14 mouse cellular contexts compared by ENCODE assay signal in genomic region chr15:99431967-99432366, GRCm38 (mm10). TPM values are rescaled to one million over a fixed set of nuclear protein-coding genes. Genes with fewer than 3 reads are reported as not detected.
DNase-seq lines count a peak whose midpoint lies in the region; ATAC-seq and TF ChIP-seq lines count a peak whose summit lies in the region.
"Had no signal": no experiment of that assay in that cellular context is flagged by ENCODE, and none has a peak within 500 bp of the region (broad histone marks: within the 10 kb centered on the region; RNA-seq: fewer than 3 reads in every experiment).

No protein-coding gene starts in this region.

- no peak overlapping the region for H3K4me2 ChIP-seq in embryonic facial prominence, embryonic 14.5 days (ENCODE audit: low read depth, low read length)
- no peak overlapping the region for H3K4me2 ChIP-seq in kidney, embryonic 15.5 days
- H3K4me2 ChIP-seq: hindbrain, embryonic 13.5 days; liver, embryonic 15.5 days; midbrain, embryonic 12.5 days had no signal

- H3K27me3 ChIP-seq in embryonic facial prominence, embryonic 14.5 days (replicated peaks; ENCODE audit: control insufficient read depth, insufficient read depth, low read length): no peaks in the 10 kb centered on the region
- no peaks in the 10 kb centered on the region for H3K27me3 ChIP-seq in kidney, embryonic 15.5 days
- H3K27me3 ChIP-seq: hindbrain, embryonic 13.5 days; liver, embryonic 15.5 days; midbrain, embryonic 12.5 days had no signal

- intact Hi-C loops in heart, postnatal 14 days (cut with DNase I): no loop called here
- intact Hi-C loops in left cerebral cortex, adult 2 months (cut with DNase I): no loop called here

- peak; percentile 54 for ATAC-seq in embryonic facial prominence, embryonic 14.5 days (ENCODE audit: low read depth)
- peak; percentile 61 for ATAC-seq in kidney, embryonic 15.5 days (replicated peaks; ENCODE audit: low FRiP score)
- ATAC-seq: intestine, embryonic 16.5 days had no signal

- no peak for TF ChIP-seq CTCF in left cerebral cortex, adult 2 months (IDR thresholded peaks at IDR 0.05)

- H3K4me3 ChIP-seq in embryonic facial prominence, embryonic 14.5 days (ENCODE audit: low read depth, low read length): no peak overlapping the region
- no peak overlapping the region for H3K4me3 ChIP-seq in kidney, embryonic 15.5 days (replicated peaks)
- no peak overlapping the region for H3K4me3 ChIP-seq in left cerebral cortex, adult 2 months
- H3K4me3 ChIP-seq: forebrain, embryonic 10.5 days; hindbrain, embryonic 13.5 days; liver, embryonic 15.5 days; midbrain, embryonic 12.5 days had no signal

- peak; percentile 96 for DNase-seq in heart, adult 11 months
- no peak for DNase-seq in heart, postnatal 14 days
- DNase-seq in 3T3-L1 (ENCODE audit: low read depth, low spot score): peak; percentile 70
- peak; percentile 33 for DNase-seq in embryonic facial prominence, embryonic 14.5 days (ENCODE audit: low spot score)
- no peak for DNase-seq in left cerebral cortex, adult 2 months (ENCODE audit: extremely low spot score in 1 of 2, low spot score in 2 of 2)
- DNase-seq in right cerebral cortex, postnatal 10 days (ENCODE audit: low spot score in 2 of 2): no peak
- no peak for DNase-seq in urinary bladder, adult 2 months (ENCODE audit: low spot score)
- DNase-seq: lung, postnatal 14 days had no signal

- no peak overlapping the region for H3K9ac ChIP-seq in embryonic facial prominence, embryonic 14.5 days (ENCODE audit: low read depth, low read length)
- no peak overlapping the region for H3K9ac ChIP-seq in kidney, embryonic 15.5 days
- H3K9ac ChIP-seq: hindbrain, embryonic 13.5 days; liver, embryonic 15.5 days; midbrain, embryonic 12.5 days had no signal

- peaks cover 54% of the 10 kb centered on the region for H3K36me3 ChIP-seq in embryonic facial prominence, embryonic 14.5 days (ENCODE audit: control insufficient read depth, insufficient read depth, low read length)
- H3K36me3 ChIP-seq in kidney, embryonic 15.5 days: peaks cover 55% of the 10 kb centered on the region
- H3K36me3 ChIP-seq: liver, embryonic 15.5 days had no signal

- no peaks in the 10 kb centered on the region for H3K9me3 ChIP-seq in embryonic facial prominence, embryonic 14.5 days (ENCODE audit: control insufficient read depth, low read length)
- H3K9me3 ChIP-seq in kidney, embryonic 15.5 days (replicated peaks): no peaks in the 10 kb centered on the region
- H3K9me3 ChIP-seq: forebrain, embryonic 10.5 days; hindbrain, embryonic 13.5 days; liver, embryonic 15.5 days; midbrain, embryonic 12.5 days had no signal

- peak overlapping the region; percentile 40; the same call in 1 of the 2 replicates for H3K27ac ChIP-seq in embryonic facial prominence, embryonic 14.5 days (replicated peaks; ENCODE audit: low read depth, low read length)
- H3K27ac ChIP-seq in kidney, embryonic 15.5 days: peak overlapping the region; percentile 78
- H3K27ac ChIP-seq in left cerebral cortex, adult 2 months: no peak overlapping the region
- H3K27ac ChIP-seq: forebrain, embryonic 10.5 days; hindbrain, embryonic 13.5 days; liver, embryonic 15.5 days; midbrain, embryonic 12.5 days had no signal

- H3K4me1 ChIP-seq in embryonic facial prominence, embryonic 14.5 days (ENCODE audit: control insufficient read depth, insufficient read depth, low read length): no peaks in the 10 kb centered on the region; the same call in 1 of the 2 replicates
- peaks cover 76% of the 10 kb centered on the region for H3K4me1 ChIP-seq in kidney, embryonic 15.5 days

- WGBS in embryonic facial prominence, embryonic 14.5 days: 63% methylated on average over 8 of the region's 8 CpGs
- 50% methylated on average over 8 of the region's 8 CpGs for WGBS in kidney, embryonic 15.5 days

RNA-seq across cellular contexts. Expression of gene Nckap5l, which starts 25.6 kb away (rescaled TPM):
- total RNA-seq in heart, postnatal 14 days (2021): 10 to 100 TPM; 11.2 to 13.6 TPM
- 12.5 and 13.1 TPM in 2 replicates for polyA plus RNA-seq in embryonic facial prominence, embryonic 14.5 days (2014; fragmentation: Nextera tagmentation; extraction: Ambion mirVana)
- 9.5 and 11.1 TPM in 2 replicates for polyA plus RNA-seq in kidney, embryonic 15.5 days (2015; fragmentation: Nextera tagmentation; extraction: Ambion mirVana)
- total RNA-seq in left cerebral cortex, adult 2 months (2021): 10 to 100 TPM; 19.2 to 21.3 TPM
- 3.3 and 5.0 TPM in 2 replicates for polyA plus RNA-seq in urinary bladder, adult 2 months (2012; rRNA removed)

RNA-seq across cellular contexts. Expression of gene Tmbim6, which starts 39.3 kb away (rescaled TPM):
- 100 to 1,000 TPM; 216 to 219 TPM for total RNA-seq in heart, postnatal 14 days (2021)
- 300 and 310 TPM in 2 replicates for polyA plus RNA-seq in embryonic facial prominence, embryonic 14.5 days (2014; fragmentation: Nextera tagmentation; extraction: Ambion mirVana)
- 502 and 516 TPM in 2 replicates for polyA plus RNA-seq in kidney, embryonic 15.5 days (2015; fragmentation: Nextera tagmentation; extraction: Ambion mirVana)
- 100 to 1,000 TPM; 332 to 333 TPM for total RNA-seq in left cerebral cortex, adult 2 months (2021)
- 331 and 342 TPM in 2 replicates for polyA plus RNA-seq in urinary bladder, adult 2 months (2012; rRNA removed)

RNA-seq across cellular contexts. Expression of gene Bcdin3d, which starts 42.6 kb away (rescaled TPM):
- 1 to 10 TPM; 3.9 to 4.9 TPM for total RNA-seq in heart, postnatal 14 days (2021)
- 10.8 and 12.9 TPM in 2 replicates for polyA plus RNA-seq in embryonic facial prominence, embryonic 14.5 days (2014; fragmentation: Nextera tagmentation; extraction: Ambion mirVana)
- 15.6 and 17.3 TPM in 2 replicates for polyA plus RNA-seq in kidney, embryonic 15.5 days (2015; fragmentation: Nextera tagmentation; extraction: Ambion mirVana)
- 1 to 10 TPM; 3.7 to 5.4 TPM for total RNA-seq in left cerebral cortex, adult 2 months (2021)
- 5.7 and 5.9 TPM in 2 replicates for polyA plus RNA-seq in urinary bladder, adult 2 months (2012; rRNA removed)

Comparison
In these comparisons a context has a peak if more than half of its experiments do, and no peak if none do; other contexts are left out.
1. DNase-seq: peak in heart, adult 11 months (single experiment), 3T3-L1 (single experiment) and embryonic facial prominence, embryonic 14.5 days (single experiment); none in heart, postnatal 14 days (0 of 2), left cerebral cortex, adult 2 months (0 of 2), right cerebral cortex, postnatal 10 days (0 of 2) and urinary bladder, adult 2 months (single experiment).